Mouse (Mus musculus) colon, adult 2 months (tissue): Measurements from ENCODE around the gene Aldoc. TPM values are rescaled to one million over a fixed set of nuclear protein-coding genes. Genes with fewer than 3 reads are reported as not detected.

Experiments
- polyA plus RNA-seq: library from polyadenylated mRNA; depleted of rRNA; stranded (reverse); fragments of >200 nt; gene quantifications from 2 replicates; pipeline ENCODE4 v1.2.3, GENCODE M21; 2012; rRNA removed

The Aldoc gene
- 16.8 and 18.5 TPM in 2 replicates for polyA plus RNA-seq

GRCm38 (mm10) chr11:78322860-78323259 lies at the start of gene Aldoc:
TSS of gene Aldoc (plus strand) at chr11:78322968.

GRCm38 (mm10) chr11:78290654-78291053 lies 32.1 kb upstream of the Aldoc start, which contains the start of gene BC030499:
TSS of gene BC030499 (plus strand) at chr11:78290841.

GRCm38 (mm10) chr11:78301357-78302084 lies 21.2 kb upstream of the Aldoc start, which contains the start of gene Spag5:
TSS of gene Spag5 (plus strand) at chr11:78301529.

GRCm38 (mm10) chr11:78327634-78328511 lies 5.1 kb downstream of the Aldoc start, which contains the start of gene Pigs:
TSS of gene Pigs (plus strand) at chr11:78328415.

GRCm38 (mm10) chr11:78343381-78344327 lies 20.9 kb downstream of the Aldoc start, which contains the start of gene Unc119:
TSS of gene Unc119 (plus strand) at chr11:78343482.

Other genes starting within 250 kb of the Aldoc start
- gene Eral1, start 242.6 kb upstream of the Aldoc start, polyA plus RNA-seq, result 25.8 and 27.9 TPM in 2 replicates
- gene Fam222b, start 228.3 kb upstream of the Aldoc start, polyA plus RNA-seq, result 14.6 and 14.8 TPM in 2 replicates
- gene Traf4, start 157.4 kb upstream of the Aldoc start, polyA plus RNA-seq, result 141 and 147 TPM in 2 replicates
- 22.3 and 22.8 TPM in 2 replicates for gene Nek8, start 146.3 kb upstream of the Aldoc start, polyA plus RNA-seq
- gene Tlcd1, start 146.3 kb upstream of the Aldoc start, polyA plus RNA-seq, result 42.4 and 46.5 TPM in 2 replicates
- gene Rpl23a, start 139.4 kb upstream of the Aldoc start, polyA plus RNA-seq, result 91.3 and 145 TPM in 2 replicates
- 29.9 and 32.3 TPM in 2 replicates for gene Rab34, start 134.5 kb upstream of the Aldoc start, polyA plus RNA-seq
- 0.30 and 0.80 TPM in 2 replicates for gene Proca1, start 129.6 kb upstream of the Aldoc start, polyA plus RNA-seq
- 109 and 111 TPM in 2 replicates for gene Sdf2, start 77.2 kb upstream of the Aldoc start, polyA plus RNA-seq
- gene Supt6, start 77.0 kb upstream of the Aldoc start, polyA plus RNA-seq, result 17.3 and 23.4 TPM in 2 replicates
- gene 2610507B11Rik, start 61.2 kb upstream of the Aldoc start, polyA plus RNA-seq, result 65.5 and 85.1 TPM in 2 replicates
- gene BC030499, start 32.1 kb upstream of the Aldoc start, polyA plus RNA-seq, result 0.22 and 0.34 TPM in 2 replicates
- gene Spag5, start 21.4 kb upstream of the Aldoc start, polyA plus RNA-seq, result 8.6 and 9.4 TPM in 2 replicates
- 96.0 and 116 TPM in 2 replicates for gene Pigs, start 5.4 kb downstream of the Aldoc start, polyA plus RNA-seq
- gene Unc119, start 20.5 kb downstream of the Aldoc start, polyA plus RNA-seq, result 90.9 and 94.8 TPM in 2 replicates
- 0.86 and 1.3 TPM in 2 replicates for gene Foxn1, start 63.6 kb downstream of the Aldoc start, polyA plus RNA-seq
- gene Slc13a2, start 99.2 kb downstream of the Aldoc start, polyA plus RNA-seq, result 243 and 292 TPM in 2 replicates
- 56.5 and 74.1 TPM in 2 replicates for gene Slc46a1, start 142.7 kb downstream of the Aldoc start, polyA plus RNA-seq
- 0.83 and 1.00 TPM in 2 replicates for gene Sarm1, start 174.8 kb downstream of the Aldoc start, polyA plus RNA-seq
- gene Vtn, start 176.1 kb downstream of the Aldoc start, polyA plus RNA-seq, result 2.4 and 6.1 TPM in 2 replicates
- not detected in 2 replicates for gene Sebox, start 180.5 kb downstream of the Aldoc start, polyA plus RNA-seq
- 6.8 and 8.4 TPM in 2 replicates for gene Tmem199, start 189.2 kb downstream of the Aldoc start, polyA plus RNA-seq
- 37.7 and 42.1 TPM in 2 replicates for gene Poldip2, start 189.2 kb downstream of the Aldoc start, polyA plus RNA-seq
- 45.7 and 46.7 TPM in 2 replicates for gene Tnfaip1, start 213.4 kb downstream of the Aldoc start, polyA plus RNA-seq
- gene Ift20, start 213.4 kb downstream of the Aldoc start, polyA plus RNA-seq, result 64.5 and 70.4 TPM in 2 replicates
- 45.0 and 66.3 TPM in 2 replicates for gene Tmem97, start 227.8 kb downstream of the Aldoc start, polyA plus RNA-seq